Mouse (Mus musculus) ovary, adult 2 months (tissue): ENCODE data around the gene Zscan4f. TPM values are rescaled to one million over a fixed set of nuclear protein-coding genes. Genes with fewer than 3 reads are reported as not detected.

Experiments
- polyA plus RNA-seq: library from polyadenylated mRNA; depleted of rRNA; stranded (reverse); fragments of >200 nt; gene quantifications from 2 replicates; pipeline ENCODE4 v1.2.3, GENCODE M21; 2012; rRNA removed

The Zscan4f gene
- polyA plus RNA-seq: 0.07 TPM in 1 of 2 replicates, not detected in the other

DNA sequence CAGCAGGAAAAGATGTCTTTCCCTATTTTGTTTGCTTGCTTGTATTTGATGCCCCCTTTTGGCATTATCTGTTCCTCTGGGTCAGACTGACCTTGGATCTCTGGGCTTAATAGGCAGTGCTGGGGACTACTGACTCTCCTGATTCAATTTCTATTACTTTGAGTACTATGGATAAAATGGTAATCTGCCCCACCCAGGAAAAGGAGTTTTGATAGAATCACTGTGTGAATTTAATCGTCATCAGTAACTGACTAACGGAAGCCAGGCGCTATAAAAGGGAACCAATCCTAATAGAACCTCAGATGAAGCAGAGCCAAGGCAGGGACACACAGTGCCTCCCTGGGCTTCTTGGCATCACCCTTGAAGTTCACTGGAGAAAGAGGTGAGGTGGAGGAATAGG is at the start of gene Zscan4f:
TSS of gene Zscan4f (plus strand) at position 301 of the 400 bp plus-strand sequence.

Other genes with a start within 250 kb of the Zscan4f start
- not detected in 2 replicates for gene Zscan4d, start 231.8 kb upstream of the Zscan4f start, polyA plus RNA-seq
- not detected in 2 replicates for gene Zscan4e, start 87.2 kb upstream of the Zscan4f start, polyA plus RNA-seq
- not detected in 2 replicates for gene Zscan4-ps2, start 116.4 kb downstream of the Zscan4f start, polyA plus RNA-seq
- 0.08 TPM in 1 of 2 replicates, not detected in the other for gene Zscan4-ps3, start 211.4 kb downstream of the Zscan4f start, polyA plus RNA-seq